In genomic region chr6:35002261-35002669, GRCm38 (mm10) we compare ENCODE assay signal across 7 mouse cellular contexts. TPM values are rescaled to one million over a fixed set of nuclear protein-coding genes. Genes with fewer than 3 reads are reported as not detected.
DNase-seq lines count a peak whose midpoint lies in the region; ATAC-seq and TF ChIP-seq lines count a peak whose summit lies in the region.

No protein-coding gene starts in this region.

- H3K9ac ChIP-seq in lung, postnatal 0 days (replicated peaks; ENCODE audit: low read depth), result no peak overlapping the region

- H3K36me3 ChIP-seq in lung, postnatal 0 days (ENCODE audit: insufficient read depth, low read length), result no peaks in the 10 kb centered on the region

- TF ChIP-seq CTCF in lung, postnatal 0 days (IDR thresholded peaks at IDR 0.05), result no peak

- WGBS in lung, postnatal 0 days, result 62% methylated on average over 18 of the region's 18 CpGs

- H3K9me3 ChIP-seq in lung, postnatal 0 days (ENCODE audit: low read length), result no peaks in the 10 kb centered on the region

- peak overlapping the region; percentile 28; the same call in 1 of the 2 replicates for H3K4me2 ChIP-seq in lung, postnatal 0 days (replicated peaks; ENCODE audit: low read depth, low read length)

- H3K27ac ChIP-seq in lung, postnatal 0 days (ENCODE audit: low read length), result no peak overlapping the region

- DNase-seq in lung, postnatal 0 days (ENCODE audit: low spot score), result peak; percentile 22
- no peak for DNase-seq in lung, postnatal 36 days
- DNase-seq in frontal cortex, postnatal 10 days (ENCODE audit: low spot score in 2 of 2), result peak; percentile 50 to 62
- peak; percentile 58 to 75 for DNase-seq in layer of hippocampus, postnatal 25 days (ENCODE audit: extremely low spot score in 1 of 2, low spot score in 1 of 2)
- DNase-seq in adrenal gland, adult 8-10 months, result no peak
- no peak for DNase-seq in kidney, adult 8-10 months
- DNase-seq in urinary bladder, postnatal 14 days (ENCODE audit: low spot score), result no peak

- no peaks in the 10 kb centered on the region for H3K4me1 ChIP-seq in lung, postnatal 0 days (ENCODE audit: insufficient read depth, low read depth, low read length)

- TF ChIP-seq EP300 in lung, postnatal 0 days (IDR thresholded peaks at IDR 0.05), result no peak

- ATAC-seq in lung, postnatal 0 days, result no peak

- H3K27me3 ChIP-seq in lung, postnatal 0 days (replicated peaks; ENCODE audit: insufficient read depth, low read length), result no peaks in the 10 kb centered on the region

- no peak overlapping the region for H3K4me3 ChIP-seq in lung, postnatal 0 days (ENCODE audit: low read depth, low read length)

RNA-seq across cellular contexts. Expression of gene Slc23a4, which starts 14.1 kb away (rescaled TPM):
- 0.43 and 0.52 TPM in 2 replicates for polyA plus RNA-seq in lung, postnatal 0 days (2015; fragmentation: Nextera tagmentation; extraction: Ambion mirVana)
- total RNA-seq in layer of hippocampus, postnatal 25 days (2021), result 1 to 10 TPM in 1 of 2 experiments, under 1 TPM in 1; 0.80 to 1.0 TPM
- total RNA-seq in adrenal gland, adult 8-10 months (2022), result under 1 TPM; 0.32 to 0.83 (median 0.54) TPM

Comparison
In these comparisons a context has a peak if more than half of its experiments do, and no peak if none do; other contexts are left out.
1. DNase-seq: peak in lung, postnatal 0 days (single experiment), frontal cortex, postnatal 10 days (2 of 2) and layer of hippocampus, postnatal 25 days (2 of 2); none in lung, postnatal 36 days (single experiment), adrenal gland, adult 8-10 months (single experiment), kidney, adult 8-10 months (0 of 2) and urinary bladder, postnatal 14 days (single experiment).